Comparison of ENCODE assay signal across 8 mouse cellular contexts in the genomic region with DNA sequence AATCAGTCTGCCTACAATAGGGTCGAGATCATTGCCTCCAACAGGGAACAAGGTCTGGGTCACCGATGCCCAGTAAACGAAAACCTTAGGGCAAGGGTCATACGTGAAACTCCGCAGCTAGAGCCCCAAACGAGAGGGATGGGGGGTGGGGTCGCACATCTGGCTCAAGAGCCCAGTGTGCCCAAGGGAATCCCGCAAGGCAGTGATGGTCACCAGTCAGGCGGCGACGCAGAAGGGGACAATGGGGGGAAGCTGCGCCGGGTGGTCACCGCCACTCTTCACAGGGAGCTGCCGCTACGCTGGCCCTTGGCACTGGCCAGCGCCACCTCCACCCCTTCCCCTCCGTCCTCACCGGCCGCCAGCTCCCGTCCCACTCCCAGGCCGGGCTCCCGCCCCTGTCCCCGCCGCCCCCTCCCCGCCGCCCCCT. TPM values are rescaled to one million over a fixed set of nuclear protein-coding genes. Genes with fewer than 3 reads are reported as not detected.
DNase-seq lines count a peak whose midpoint lies in the region; ATAC-seq lines count a peak whose summit lies in the region.

No protein-coding gene starts in this region.

- H3K27me3 ChIP-seq in midbrain, embryonic 15.5 days (replicated peaks): no peaks in the 10 kb centered on the region

- H3K27ac ChIP-seq in midbrain, embryonic 15.5 days: peak overlapping the region; percentile 98

- H3K4me1 ChIP-seq in midbrain, embryonic 15.5 days: peaks cover 32% of the 10 kb centered on the region

- peak overlapping the region; percentile 73 for H3K4me2 ChIP-seq in midbrain, embryonic 15.5 days

- H3K9ac ChIP-seq in midbrain, embryonic 15.5 days: peak overlapping the region; percentile 97

- ATAC-seq in midbrain, embryonic 15.5 days (replicated peaks): peak; percentile 59

- peak overlapping the region; percentile 94 for H3K4me3 ChIP-seq in midbrain, embryonic 15.5 days

- no peaks in the 10 kb centered on the region for H3K9me3 ChIP-seq in midbrain, embryonic 15.5 days

- intact Hi-C loops in heart, postnatal 10 days (cut with DNase I): loop anchor here (5.0 kb wide), 1 partner anchor 46 kb away; no protein-coding TSS in a partner anchor

- 0% methylated on average over 22 of the region's 27 CpGs for WGBS in midbrain, embryonic 15.5 days

- H3K36me3 ChIP-seq in midbrain, embryonic 15.5 days (replicated peaks): peaks cover 25% of the 10 kb centered on the region

- DNase-seq in adrenal gland, postnatal 10 days: peak; percentile 56
- no peak for DNase-seq in adrenal gland, adult 18-20 months (ENCODE audit: low spot score in 2 of 2)
- DNase-seq in A20 (ENCODE audit: low read depth, low spot score): peak; percentile 56
- peak; percentile 71 for DNase-seq in cerebellum, adult 9-11 months
- peak; percentile 40 to 43 for DNase-seq in heart, postnatal 10 days
- peak; percentile 10 to 18 for DNase-seq in layer of hippocampus, postnatal 36 days
- DNase-seq in T-cell, adult 2 months (ENCODE audit: low spot score): no peak

RNA-seq across cellular contexts. Expression of gene Pcsk7, which starts 0.5 kb away (rescaled TPM):
- 10 to 100 TPM; 23.4 to 29.6 TPM for total RNA-seq in adrenal gland, postnatal 10 days (2021)
- total RNA-seq in adrenal gland, adult 18-20 months (2021): 10 to 100 TPM; 26.2 to 27.0 TPM
- 10 to 100 TPM; 23.5 to 27.2 TPM for total RNA-seq in heart, postnatal 10 days (2021)
- total RNA-seq in layer of hippocampus, postnatal 36 days (2021): 10 to 100 TPM; 23.3 to 25.3 TPM
- polyA plus RNA-seq in midbrain, embryonic 15.5 days (2015; fragmentation: Nextera tagmentation; extraction: Ambion mirVana): 26.0 and 27.5 TPM in 2 replicates

RNA-seq across cellular contexts. Expression of gene Rnf214, which starts 0.9 kb away (rescaled TPM):
- 10 to 100 TPM; 37.4 to 42.3 TPM for total RNA-seq in adrenal gland, postnatal 10 days (2021)
- 10 to 100 TPM; 35.6 to 39.4 TPM for total RNA-seq in adrenal gland, adult 18-20 months (2021)
- total RNA-seq in heart, postnatal 10 days (2021): 10 to 100 TPM; 33.5 to 35.9 TPM
- total RNA-seq in layer of hippocampus, postnatal 36 days (2021): 10 to 100 TPM; 68.2 to 76.1 TPM
- 106 and 112 TPM in 2 replicates for polyA plus RNA-seq in midbrain, embryonic 15.5 days (2015; fragmentation: Nextera tagmentation; extraction: Ambion mirVana)

RNA-seq across cellular contexts. Expression of gene Tagln, which starts 30.0 kb away (rescaled TPM):
- total RNA-seq in adrenal gland, postnatal 10 days (2021): 10 to 100 TPM; 53.1 to 84.6 TPM
- 100 to 1,000 TPM in 1 of 2 experiments, 10 to 100 TPM in 1; 92.8 to 152 TPM for total RNA-seq in adrenal gland, adult 18-20 months (2021)
- 10 to 100 TPM; 72.1 to 90.1 TPM for total RNA-seq in heart, postnatal 10 days (2021)
- total RNA-seq in layer of hippocampus, postnatal 36 days (2021): 1 to 10 TPM; 7.8 to 9.3 TPM
- polyA plus RNA-seq in midbrain, embryonic 15.5 days (2015; fragmentation: Nextera tagmentation; extraction: Ambion mirVana): 5.3 and 5.7 TPM in 2 replicates

RNA-seq across cellular contexts. Expression of gene Sidt2, which starts 49.2 kb away (rescaled TPM):
- total RNA-seq in adrenal gland, postnatal 10 days (2021): 100 to 1,000 TPM; 160 to 179 TPM
- total RNA-seq in adrenal gland, adult 18-20 months (2021): 100 to 1,000 TPM; 119 to 265 TPM
- total RNA-seq in heart, postnatal 10 days (2021): 10 to 100 TPM; 71.5 to 75.4 TPM
- total RNA-seq in layer of hippocampus, postnatal 36 days (2021): 10 to 100 TPM; 77.5 to 82.1 TPM
- 51.9 and 52.8 TPM in 2 replicates for polyA plus RNA-seq in midbrain, embryonic 15.5 days (2015; fragmentation: Nextera tagmentation; extraction: Ambion mirVana)

Comparison
In these comparisons a context has a peak if more than half of its experiments do, and no peak if none do; other contexts are left out.
1. DNase-seq: peak in adrenal gland, postnatal 10 days (single experiment), A20 (single experiment), cerebellum, adult 9-11 months (single experiment), heart, postnatal 10 days (2 of 2) and layer of hippocampus, postnatal 36 days (2 of 2); none in adrenal gland, adult 18-20 months (0 of 2) and T-cell, adult 2 months (single experiment).
2. RNA of gene Tagln, which starts 30.0 kb away (total RNA-seq): 92.8 to 152 TPM in adrenal gland, adult 18-20 months, 72.1 to 90.1 TPM in heart, postnatal 10 days and 53.1 to 84.6 TPM in adrenal gland, postnatal 10 days; 7.8 to 9.3 TPM in layer of hippocampus, postnatal 36 days; every median in the first group is over 4 times any median in the second.